19 mouse cellular contexts compared by ENCODE assay signal in genomic region chr5:51479859-51480258, GRCm38 (mm10).
DNase-seq lines count a peak whose midpoint lies in the region; ATAC-seq lines count a peak whose summit lies in the region.
"Had no signal": no experiment of that assay in that cellular context is flagged by ENCODE, and none has a peak within 500 bp of the region (broad histone marks: within the 10 kb centered on the region; RNA-seq: fewer than 3 reads in every experiment).

No protein-coding gene starts in this region.

- no peak overlapping the region for H3K4me2 ChIP-seq in heart, embryonic 13.5 days
- no peak overlapping the region for H3K4me2 ChIP-seq in heart, embryonic 16.5 days (ENCODE audit: low read depth, low read length)
- H3K4me2 ChIP-seq: embryonic facial prominence, embryonic 12.5 days; forebrain, embryonic 13.5 days; forebrain, embryonic 15.5 days had no signal

- H3K4me1 ChIP-seq in heart, embryonic 13.5 days = peaks cover 41% of the 10 kb centered on the region
- peaks cover 18% of the 10 kb centered on the region for H3K4me1 ChIP-seq in heart, embryonic 10.5 days
- H3K4me1 ChIP-seq in heart, embryonic 16.5 days (ENCODE audit: control insufficient read depth, insufficient read depth, low read length) = peaks cover 29% of the 10 kb centered on the region
- H3K4me1 ChIP-seq: forebrain, embryonic 15.5 days had no signal

- H3K9me3 ChIP-seq in heart, embryonic 13.5 days = no peaks in the 10 kb centered on the region
- no peaks in the 10 kb centered on the region for H3K9me3 ChIP-seq in heart, embryonic 10.5 days
- no peaks in the 10 kb centered on the region for H3K9me3 ChIP-seq in heart, embryonic 16.5 days (replicated peaks; ENCODE audit: control insufficient read depth, low read length)
- H3K9me3 ChIP-seq: embryonic facial prominence, embryonic 10.5 days; embryonic facial prominence, embryonic 12.5 days; forebrain, embryonic 13.5 days; forebrain, embryonic 15.5 days had no signal

- no peak overlapping the region for H3K9ac ChIP-seq in heart, embryonic 13.5 days
- H3K9ac ChIP-seq in heart, embryonic 16.5 days (ENCODE audit: low read length) = no peak overlapping the region
- H3K9ac ChIP-seq: embryonic facial prominence, embryonic 12.5 days; forebrain, embryonic 13.5 days; forebrain, embryonic 15.5 days; forebrain, postnatal 0 days had no signal

- H3K27ac ChIP-seq in heart, embryonic 13.5 days (replicated peaks) = peak overlapping the region; percentile 68
- no peak overlapping the region; the same call in 1 of the 2 replicates for H3K27ac ChIP-seq in heart, embryonic 10.5 days
- H3K27ac ChIP-seq in heart, embryonic 16.5 days (ENCODE audit: low read length) = peak overlapping the region; percentile 51
- H3K27ac ChIP-seq: embryonic facial prominence, embryonic 10.5 days; forebrain, embryonic 13.5 days; forebrain, embryonic 15.5 days had no signal

- intact Hi-C loops in heart, postnatal 25 days (cut with DNase I) = no loop called here

- H3K4me3 ChIP-seq in heart, embryonic 13.5 days = no peak overlapping the region
- H3K4me3 ChIP-seq in heart, embryonic 10.5 days = no peak overlapping the region
- H3K4me3 ChIP-seq in heart, embryonic 16.5 days (ENCODE audit: low read length) = no peak overlapping the region
- H3K4me3 ChIP-seq: embryonic facial prominence, embryonic 10.5 days; embryonic facial prominence, embryonic 12.5 days; forebrain, embryonic 13.5 days; forebrain, embryonic 15.5 days had no signal

- ATAC-seq in heart, embryonic 13.5 days (ENCODE audit: extremely low read depth, insufficient number of reproducible peaks, low FRiP score, low TSS enrichment) = peak; percentile 38; the same call in 1 of the 2 replicates
- ATAC-seq in heart, embryonic 16.5 days (replicated peaks; ENCODE audit: extremely low read depth, insufficient read depth, low FRiP score) = no peak
- ATAC-seq: activated CD4-positive, CD25-positive, alpha-beta regulatory T cell, adult 4 months; forebrain, embryonic 13.5 days; forebrain, embryonic 15.5 days; forebrain, postnatal 0 days; Patski had no signal

- H3K36me3 ChIP-seq in heart, embryonic 13.5 days = peaks cover 25% of the 10 kb centered on the region
- peaks cover 6% of the 10 kb centered on the region; the same call in 1 of the 2 replicates for H3K36me3 ChIP-seq in heart, embryonic 10.5 days
- H3K36me3 ChIP-seq in heart, embryonic 16.5 days (ENCODE audit: control insufficient read depth, insufficient read depth) = no peaks in the 10 kb centered on the region
- H3K36me3 ChIP-seq: embryonic facial prominence, embryonic 10.5 days; embryonic facial prominence, embryonic 12.5 days; forebrain, embryonic 15.5 days had no signal

- DNase-seq in heart, embryonic 10.5 days (ENCODE audit: low spot score) = no peak
- no peak for DNase-seq in heart, postnatal 25 days (ENCODE audit: low spot score)
- DNase-seq in Muller cell, postnatal 12 days (ENCODE audit: inconsistent ontology term) = peak; percentile 63
- peak; percentile 7 for DNase-seq in brain, adult 2 months (ENCODE audit: low read depth, low spot score)
- DNase-seq in adrenal gland, adult 2 months = no peak
- DNase-seq: adrenal gland, postnatal 25 days; cerebellum, adult 11-12 months; cerebellum, adult 2 months; cerebellum, adult 9-10 months; cerebellum, postnatal 25 days; forebrain, postnatal 0 days had no signal

- no peaks in the 10 kb centered on the region for H3K27me3 ChIP-seq in heart, embryonic 13.5 days (replicated peaks)
- H3K27me3 ChIP-seq in heart, embryonic 10.5 days (ENCODE audit: insufficient read depth, poor library complexity, severe bottlenecking) = no peaks in the 10 kb centered on the region
- H3K27me3 ChIP-seq in heart, embryonic 16.5 days (ENCODE audit: control insufficient read depth, insufficient read depth, low read length) = no peaks in the 10 kb centered on the region
- H3K27me3 ChIP-seq: embryonic facial prominence, embryonic 12.5 days; forebrain, embryonic 13.5 days; forebrain, embryonic 15.5 days; Patski had no signal

Comparison
In these comparisons a context has a peak if more than half of its experiments do, and no peak if none do; other contexts are left out.
1. DNase-seq: peak in Muller cell, postnatal 12 days (single experiment) and brain, adult 2 months (single experiment); none in heart, embryonic 10.5 days (single experiment), heart, postnatal 25 days (single experiment) and adrenal gland, adult 2 months (single experiment).